Mouse (Mus musculus): ENCODE data around the gene Nek3. TPM values are rescaled to one million over a fixed set of nuclear protein-coding genes. Genes with fewer than 3 reads are reported as not detected.

Gene Nek3
- total RNA-seq (2015; ENCODE audit: low replicate concordance) (18.9 and 45.0 TPM in 2 replicates), total RNA-seq (2017; ENCODE audit: low replicate concordance) (39.0 and 46.9 TPM in 2 replicates)

- ATAC-seq (replicated peaks; ENCODE audit: low FRiP score, poor library complexity, severe bottlenecking), result peak; percentile 92
Measured at GRCm38 (mm10) chr8:22166080-22166603, at the start of gene Nek3. Gene Nek3, minus strand, starts transcription at chr8:22166435.

GRCm38 (mm10) chr8:22214826-22215225 lies 48.6 kb upstream of the Nek3 start:
- ATAC-seq (replicated peaks; ENCODE audit: low FRiP score, poor library complexity, severe bottlenecking), result no peak

GRCm38 (mm10) chr8:22209012-22209411 lies 42.8 kb upstream of the Nek3 start:
- ATAC-seq (replicated peaks; ENCODE audit: low FRiP score, poor library complexity, severe bottlenecking), result no peak

GRCm38 (mm10) chr8:22207535-22207934 lies 41.3 kb upstream of the Nek3 start:
- ATAC-seq (replicated peaks; ENCODE audit: low FRiP score, poor library complexity, severe bottlenecking), result no peak

- no peak for ATAC-seq (replicated peaks; ENCODE audit: low FRiP score, poor library complexity, severe bottlenecking)
Measured at GRCm38 (mm10) chr8:22199481-22199880, 33.2 kb upstream of the Nek3 start.

- ATAC-seq (replicated peaks; ENCODE audit: low FRiP score, poor library complexity, severe bottlenecking), result no peak
Measured at GRCm38 (mm10) chr8:22197914-22198313, 31.7 kb upstream of the Nek3 start.

GRCm38 (mm10) chr8:22193432-22194010 lies 27.3 kb upstream of the Nek3 start:
- ATAC-seq (replicated peaks; ENCODE audit: low FRiP score, poor library complexity, severe bottlenecking), result peak; percentile 50

GRCm38 (mm10) chr8:22192660-22193431 lies 26.6 kb upstream of the Nek3 start, which contains the start of gene Vps36:
Gene Vps36, plus strand, starts transcription at chr8:22192809.
- peak; percentile 94 for ATAC-seq (replicated peaks; ENCODE audit: low FRiP score, poor library complexity, severe bottlenecking)

GRCm38 (mm10) chr8:22185431-22186397 lies 19.5 kb upstream of the Nek3 start, which contains the start of gene Ckap2:
Gene Ckap2, minus strand, starts transcription at chr8:22185819.
- peak; percentile 87 for ATAC-seq (replicated peaks; ENCODE audit: low FRiP score, poor library complexity, severe bottlenecking)

GRCm38 (mm10) chr8:22184884-22185283 lies 18.6 kb upstream of the Nek3 start:
- ATAC-seq (replicated peaks; ENCODE audit: low FRiP score, poor library complexity, severe bottlenecking), result peak; percentile 87

- ATAC-seq (replicated peaks; ENCODE audit: low FRiP score, poor library complexity, severe bottlenecking), result no peak
Measured at GRCm38 (mm10) chr8:22175966-22176365, 9.7 kb upstream of the Nek3 start.

GRCm38 (mm10) chr8:22169167-22169566 lies 2.9 kb upstream of the Nek3 start:
- ATAC-seq (replicated peaks; ENCODE audit: low FRiP score, poor library complexity, severe bottlenecking), result no peak

- 0 out of 2 replicates have a peak, but pooled peaks have one; percentile 23 for ATAC-seq (replicated peaks; ENCODE audit: low FRiP score, poor library complexity, severe bottlenecking)
Measured at GRCm38 (mm10) chr8:22165251-22166079, 770 bp downstream of the Nek3 start.

GRCm38 (mm10) chr8:22164431-22164830 lies 1.8 kb downstream of the Nek3 start:
- ATAC-seq (replicated peaks; ENCODE audit: low FRiP score, poor library complexity, severe bottlenecking), result no peak

GRCm38 (mm10) chr8:22162206-22162605 lies 4.0 kb downstream of the Nek3 start:
- ATAC-seq (replicated peaks; ENCODE audit: low FRiP score, poor library complexity, severe bottlenecking), result no peak

- ATAC-seq (replicated peaks; ENCODE audit: low FRiP score, poor library complexity, severe bottlenecking), result no peak
Measured at GRCm38 (mm10) chr8:22150345-22150663, 15.9 kb downstream of the Nek3 start.

- ATAC-seq (replicated peaks; ENCODE audit: low FRiP score, poor library complexity, severe bottlenecking), result no peak
Measured at GRCm38 (mm10) chr8:22149643-22150344, 16.4 kb downstream of the Nek3 start.

- ATAC-seq (replicated peaks; ENCODE audit: low FRiP score, poor library complexity, severe bottlenecking), result 0 out of 2 replicates have a peak, but pooled peaks have one; percentile 25
Measured at GRCm38 (mm10) chr8:22148367-22148740, 17.9 kb downstream of the Nek3 start.
